Mouse (Mus musculus) layer of hippocampus, adult 9-11 months (tissue): ENCODE results near the gene Kcnj12.

Experiments used
- DNase-seq: peaks from one replicate; pipeline ENCODE4 v3.0.0; 2022

The Kcnj12 gene

DNA sequence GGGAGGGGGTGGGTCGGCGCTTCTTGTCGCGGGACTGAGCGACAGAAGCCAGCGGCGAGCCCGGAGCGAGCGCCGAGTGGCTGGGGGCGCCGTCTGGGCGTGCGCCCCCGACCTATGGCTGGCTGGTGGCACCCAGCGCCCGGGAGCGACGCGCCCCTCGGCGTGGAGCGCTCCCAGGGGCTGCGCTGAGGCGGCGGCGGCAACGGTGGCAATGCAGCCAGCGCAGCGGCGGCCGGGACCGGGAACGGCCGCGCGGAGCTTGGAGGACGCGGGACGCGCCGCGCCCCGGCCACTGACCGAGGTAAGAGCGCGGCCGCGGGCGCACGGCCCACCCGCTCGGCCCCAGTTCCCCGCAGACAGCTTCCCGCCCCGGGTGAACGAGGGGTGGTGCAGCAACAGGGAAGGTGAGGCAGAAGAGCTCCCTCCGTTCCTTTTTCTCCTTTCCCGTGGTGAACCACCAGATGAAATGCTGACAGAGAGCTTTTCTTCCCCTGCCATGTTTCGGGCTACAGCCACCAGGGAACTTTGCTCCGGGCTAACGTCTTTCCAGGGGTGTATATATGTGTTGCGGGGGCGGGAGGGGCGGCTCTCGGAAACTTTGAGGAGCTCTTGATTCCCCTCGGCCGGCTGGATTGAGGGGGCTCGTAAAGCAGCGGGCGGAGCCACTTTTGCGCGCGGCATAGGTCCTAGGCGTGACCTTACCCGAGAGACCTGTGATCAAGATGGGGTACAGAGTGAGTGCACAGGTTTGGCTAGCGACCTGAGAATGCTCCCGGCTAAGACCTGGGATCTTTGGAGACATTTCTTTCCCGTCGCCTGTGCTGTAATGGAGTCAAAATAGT lies at the start of gene Kcnj12:
Gene Kcnj12, plus strand, starts transcription at position 15 of the 842 bp plus-strand sequence.
- no peak for DNase-seq

DNA sequence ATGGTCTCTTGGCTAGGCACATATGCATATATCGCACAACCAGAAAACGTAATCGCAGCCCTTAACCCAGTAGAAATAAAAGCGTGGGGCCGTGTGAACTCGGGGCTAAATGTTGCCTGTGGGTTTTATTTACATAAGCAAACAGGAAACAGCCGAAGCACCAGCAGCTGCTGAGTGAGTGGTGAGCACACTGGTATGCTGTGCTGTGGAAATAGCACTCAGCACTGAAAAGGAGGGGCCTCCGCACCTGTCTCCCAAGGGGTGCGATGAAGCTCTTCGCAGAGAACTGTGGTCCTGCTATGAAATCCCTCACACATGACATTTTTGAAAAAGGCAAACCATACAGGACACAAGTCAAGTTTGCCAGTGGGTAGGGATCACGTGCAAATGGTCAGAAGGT lies 47.3 kb upstream of the Kcnj12 start:
- no peak for DNase-seq

DNA sequence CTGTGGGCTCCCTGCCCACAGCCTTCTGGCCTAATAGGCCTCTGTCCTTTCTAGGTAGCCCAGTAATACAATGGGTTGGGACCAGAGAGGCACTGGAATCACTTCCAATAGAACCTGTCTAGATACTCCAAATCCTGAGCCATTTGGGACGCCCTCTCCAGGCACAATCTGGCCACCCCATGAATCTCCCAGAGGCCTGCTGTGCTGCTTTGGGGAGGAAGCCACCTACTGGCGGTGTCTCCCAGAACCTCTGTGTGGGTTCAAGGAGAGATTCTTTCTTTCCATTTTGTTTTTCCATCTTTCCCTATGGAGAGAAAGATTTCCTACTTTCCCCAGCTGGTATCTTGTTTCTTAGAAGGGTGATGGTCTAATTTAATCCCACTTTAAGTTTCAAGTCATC lies 46.1 kb upstream of the Kcnj12 start:
- DNase-seq, result no peak

DNA sequence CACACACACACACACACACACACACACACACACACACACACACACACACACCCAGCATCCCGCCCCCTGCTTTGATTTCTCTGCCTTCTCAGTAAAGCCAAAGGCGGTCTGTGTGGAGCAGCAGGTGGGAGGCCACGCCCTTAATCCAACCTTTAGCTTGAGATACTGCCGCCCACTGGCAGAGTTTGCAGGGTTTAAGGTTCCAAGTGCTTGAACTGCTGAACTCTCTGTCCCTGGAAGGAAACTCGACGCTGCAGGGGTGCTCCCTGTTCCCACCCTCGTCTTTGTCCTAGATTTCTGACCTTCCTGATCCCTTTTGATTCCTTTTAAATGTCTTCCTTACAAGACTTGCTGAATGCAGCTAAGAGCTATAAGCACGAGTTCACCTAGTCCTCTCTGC lies 45.6 kb upstream of the Kcnj12 start:
- DNase-seq, result no peak

DNA sequence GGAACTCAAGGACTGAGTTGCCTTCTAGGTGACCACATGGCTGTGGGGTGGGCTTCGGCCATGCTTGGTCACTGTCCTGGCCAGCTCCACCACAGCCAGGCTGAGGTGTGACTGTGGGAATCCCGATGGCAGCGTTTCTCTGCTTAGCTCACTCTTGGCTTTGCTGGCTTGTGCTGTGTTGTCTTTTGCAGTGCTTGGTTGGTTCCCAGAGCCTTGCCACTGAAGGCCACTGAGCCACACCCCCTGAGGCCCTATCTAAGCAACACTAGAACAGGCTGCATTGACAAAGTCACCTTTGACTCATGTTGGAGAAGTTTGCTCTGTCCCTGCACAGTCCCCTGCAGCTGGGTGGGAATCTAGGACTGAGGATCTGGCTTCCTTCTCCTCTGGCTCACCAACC lies 45.2 kb upstream of the Kcnj12 start:
- DNase-seq, result no peak

DNA sequence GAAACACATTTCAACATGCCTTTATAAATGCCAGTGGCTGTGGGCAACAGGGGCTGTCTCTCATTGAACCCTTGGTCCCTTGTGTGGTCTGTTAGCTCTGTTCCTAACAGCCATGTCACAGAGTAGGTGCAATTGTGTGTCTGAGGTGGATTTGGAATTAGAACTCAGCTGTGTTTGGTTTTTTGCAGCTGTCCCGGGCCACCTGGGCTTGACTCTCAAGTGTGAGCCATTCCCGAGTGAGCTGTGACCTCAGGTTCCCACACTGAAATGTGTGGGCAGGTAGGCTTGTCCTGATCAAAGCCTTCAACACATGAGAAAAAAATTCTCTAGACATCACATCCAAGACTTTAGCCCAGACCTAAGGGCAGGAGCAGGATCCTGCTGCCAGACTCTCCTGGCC lies 43.7 kb upstream of the Kcnj12 start:
- no peak for DNase-seq

DNA sequence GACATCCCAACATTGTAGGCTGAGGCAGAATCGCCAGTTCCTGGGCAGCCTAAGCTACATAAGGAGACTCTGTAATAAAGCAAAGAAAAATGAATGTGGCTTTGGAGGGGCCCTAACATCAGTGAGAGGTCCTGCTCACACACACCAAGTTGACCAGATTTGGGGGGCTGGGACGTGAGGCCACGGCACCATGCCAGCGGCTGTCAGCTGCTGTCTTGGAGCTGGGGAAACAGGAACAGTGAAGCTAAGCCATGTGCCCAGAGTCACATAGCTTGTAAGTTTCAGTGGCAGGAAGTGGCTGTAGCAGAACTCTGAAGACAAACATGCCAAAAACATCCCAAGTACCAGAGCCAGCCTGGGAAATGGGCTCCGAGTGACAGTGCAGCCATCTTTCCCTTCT lies 42.6 kb upstream of the Kcnj12 start:
- DNase-seq, result peak; percentile 36

DNA sequence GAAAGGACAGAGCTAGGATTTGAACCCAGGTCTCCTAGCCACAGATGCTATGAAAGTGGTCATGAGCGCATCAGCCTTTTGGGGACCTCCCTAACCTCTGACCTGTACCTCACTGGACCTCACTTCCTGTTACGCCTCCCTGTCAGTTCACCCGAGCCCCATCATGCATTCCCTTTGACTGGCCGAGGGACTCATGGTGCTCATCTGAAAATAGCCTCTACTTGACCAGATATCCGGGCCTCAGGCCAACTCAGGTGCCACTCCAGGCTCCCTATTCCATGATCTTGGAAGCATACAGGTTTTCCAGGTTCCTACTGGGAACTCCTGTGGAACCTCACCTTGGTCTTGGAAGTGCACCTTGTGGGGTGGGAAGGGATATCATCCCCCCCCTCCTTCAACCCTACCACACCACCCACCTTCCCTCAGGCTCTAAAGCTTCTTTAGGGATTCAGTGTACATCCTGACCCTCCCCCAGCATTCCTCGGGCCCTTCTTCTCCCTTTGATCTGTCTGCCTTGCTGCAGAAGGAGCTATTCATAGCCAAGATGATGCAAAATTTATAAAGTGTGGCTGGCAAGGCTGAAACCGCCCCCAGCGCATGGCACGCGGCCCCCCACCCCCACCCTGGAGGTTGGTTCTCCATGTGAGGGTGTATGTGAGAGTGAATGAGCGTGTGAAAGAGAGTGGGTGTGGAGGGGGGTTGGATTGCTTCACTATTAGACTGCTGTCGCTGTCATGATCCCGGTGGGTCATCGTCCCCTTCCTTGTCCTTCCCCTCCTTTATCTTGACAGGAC lies 40.5 kb upstream of the Kcnj12 start:
- DNase-seq, result no peak

DNA sequence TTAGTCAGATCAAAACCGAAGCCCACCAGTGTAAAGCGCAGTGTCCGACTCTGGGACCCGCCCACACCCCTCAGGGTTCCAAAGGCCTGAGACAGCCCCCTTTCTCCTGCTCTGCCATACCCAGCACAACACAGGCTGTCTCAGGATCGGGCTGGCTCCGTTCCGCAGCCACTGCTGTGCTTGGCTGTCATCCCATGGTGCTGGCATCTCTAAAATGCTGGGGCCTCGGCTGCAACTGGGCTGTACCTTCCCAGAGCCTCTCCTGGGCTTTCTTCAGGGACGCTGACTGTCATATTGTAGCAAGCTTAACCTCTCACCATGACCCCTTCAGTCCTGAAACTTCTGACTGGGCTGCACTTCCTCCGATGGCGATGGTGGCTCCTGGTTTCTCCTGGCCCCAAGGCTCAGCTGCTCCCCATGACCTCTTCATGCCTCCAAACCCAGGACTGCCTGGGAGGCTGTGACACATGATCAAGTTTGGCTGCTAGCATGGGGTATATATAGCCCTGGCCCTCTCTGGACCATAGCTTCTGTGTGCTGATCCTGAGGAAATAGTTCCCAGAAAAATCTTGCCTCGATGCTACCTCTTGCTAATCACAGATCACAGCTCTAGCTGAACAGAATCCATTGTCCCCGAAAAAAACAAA lies 37.3 kb upstream of the Kcnj12 start:
- DNase-seq, result no peak

DNA sequence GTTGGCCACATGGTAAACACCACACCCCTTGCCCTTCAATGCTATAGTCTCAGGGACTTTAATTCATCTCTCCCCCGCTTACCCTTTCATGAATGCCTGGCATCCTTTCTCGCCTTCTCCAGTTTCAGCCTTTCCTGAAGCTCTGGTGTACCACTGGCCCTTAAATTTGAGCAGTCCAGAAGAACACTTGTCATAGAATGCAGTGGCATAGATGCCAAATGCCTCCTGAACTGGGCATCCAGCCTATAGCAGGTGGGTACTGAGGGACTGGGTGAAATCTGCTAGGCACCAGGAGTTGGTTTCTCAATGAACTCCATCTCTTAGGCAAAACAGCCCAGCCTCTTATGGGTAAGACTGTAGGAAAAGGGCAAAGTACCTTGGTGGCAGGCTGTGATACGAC lies 31.9 kb upstream of the Kcnj12 start:
- no peak for DNase-seq

DNA sequence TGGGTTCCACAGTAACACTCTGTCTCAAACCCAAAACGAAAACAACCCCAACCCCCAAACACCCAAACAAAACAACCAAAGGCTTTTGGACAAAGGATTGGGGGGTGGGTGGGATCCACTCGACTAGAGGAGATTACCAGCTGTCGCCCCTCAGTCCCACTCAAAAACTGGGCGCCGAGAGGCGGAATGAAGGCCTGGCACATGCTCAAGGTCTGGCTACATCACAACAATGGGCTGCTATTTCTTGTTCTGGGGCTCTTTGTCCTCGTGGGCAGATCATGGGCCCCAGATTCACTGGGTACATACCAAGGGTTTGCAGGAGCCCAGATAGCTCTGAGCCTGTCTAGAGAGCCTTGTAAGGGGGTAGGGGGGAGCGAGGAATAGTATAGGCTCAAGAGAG lies 19.6 kb upstream of the Kcnj12 start:
- peak; percentile 20 for DNase-seq

DNA sequence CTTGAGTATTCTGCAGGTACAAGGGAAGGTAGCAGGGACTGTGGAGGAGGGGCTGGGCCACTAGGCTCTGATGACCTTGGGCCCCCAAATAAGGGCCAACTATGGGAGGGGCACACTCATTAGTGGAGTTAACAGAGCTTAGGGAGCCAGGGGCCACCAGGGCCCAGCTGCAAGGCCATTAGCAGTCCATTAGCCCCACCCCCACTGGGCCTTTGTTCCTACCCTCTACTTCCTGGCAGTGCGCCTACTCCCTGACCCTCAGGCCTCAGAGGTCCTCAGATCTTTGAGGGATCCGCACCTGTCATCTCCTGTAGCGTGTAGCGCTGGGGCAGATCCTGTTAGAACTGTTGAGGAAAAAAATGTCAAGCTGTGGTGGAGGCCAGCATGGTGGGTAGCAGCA lies 18.3 kb upstream of the Kcnj12 start:
- DNase-seq, result no peak

DNA sequence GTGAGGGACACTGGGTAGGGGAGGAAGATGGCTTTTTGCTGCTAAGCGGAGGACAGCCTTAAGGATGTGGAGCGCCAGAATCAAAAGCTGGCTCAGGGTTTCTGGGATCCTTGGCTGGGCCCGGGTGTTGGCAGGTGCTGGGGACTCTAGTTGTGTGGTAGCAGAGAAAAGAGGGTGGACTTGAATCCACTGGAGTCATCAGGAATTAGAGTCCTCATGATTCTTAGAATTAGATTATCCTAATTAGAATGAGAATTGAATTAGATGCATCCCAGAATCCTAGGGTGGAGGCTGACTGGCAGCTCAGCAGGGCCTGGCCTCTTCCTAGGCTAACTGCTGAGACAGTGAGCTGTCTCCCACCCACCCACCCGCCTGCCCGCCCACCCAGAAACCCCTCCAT lies 17.6 kb upstream of the Kcnj12 start:
- no peak for DNase-seq

DNA sequence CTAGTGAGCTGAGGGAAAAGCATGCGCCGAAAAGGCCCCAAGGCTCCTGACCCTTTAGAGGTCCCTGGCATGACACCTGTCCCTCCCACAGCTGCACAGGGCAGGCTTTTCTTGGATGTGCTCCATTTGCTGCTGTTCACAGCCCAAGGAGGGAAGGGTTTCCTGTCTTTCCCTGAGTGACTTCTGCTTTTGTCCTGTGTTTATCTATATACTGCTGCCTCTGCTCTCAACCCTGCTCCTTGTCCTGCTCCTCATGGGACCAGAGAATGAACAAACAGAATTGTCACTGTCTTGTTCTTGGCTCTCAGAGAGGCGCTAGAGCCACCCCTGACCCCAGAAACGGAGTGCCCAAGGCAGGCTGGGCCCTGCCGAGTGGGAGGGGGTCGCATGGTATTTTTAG lies 17.0 kb upstream of the Kcnj12 start:
- DNase-seq, result no peak

DNA sequence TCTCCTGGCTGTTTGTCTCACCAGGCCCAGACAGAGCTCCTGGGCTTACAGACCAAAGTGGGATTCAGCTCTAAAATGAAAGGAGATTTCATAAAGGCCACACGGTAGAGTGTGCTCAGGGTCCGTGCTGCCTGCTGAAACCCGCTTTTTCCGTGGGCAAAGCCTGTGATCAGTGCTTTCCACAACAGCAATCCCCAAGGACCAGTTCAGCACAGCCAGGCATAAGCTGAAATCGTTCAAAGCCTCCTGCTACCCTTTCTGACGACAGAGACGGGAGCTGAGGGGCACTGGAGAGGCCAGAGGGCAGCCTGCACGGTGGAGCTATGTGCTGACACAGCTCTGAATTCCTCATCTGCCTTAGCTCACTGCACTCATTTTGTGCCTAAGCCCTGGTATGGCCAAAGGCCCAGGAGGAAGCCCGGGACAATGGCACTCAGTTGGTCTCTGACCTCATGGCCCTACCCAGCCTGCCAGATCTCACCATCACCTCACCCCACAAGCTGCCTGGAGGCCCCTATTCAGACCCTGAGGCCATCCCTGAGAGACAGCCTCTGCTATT lies 10.5 kb upstream of the Kcnj12 start:
- DNase-seq, result no peak

DNA sequence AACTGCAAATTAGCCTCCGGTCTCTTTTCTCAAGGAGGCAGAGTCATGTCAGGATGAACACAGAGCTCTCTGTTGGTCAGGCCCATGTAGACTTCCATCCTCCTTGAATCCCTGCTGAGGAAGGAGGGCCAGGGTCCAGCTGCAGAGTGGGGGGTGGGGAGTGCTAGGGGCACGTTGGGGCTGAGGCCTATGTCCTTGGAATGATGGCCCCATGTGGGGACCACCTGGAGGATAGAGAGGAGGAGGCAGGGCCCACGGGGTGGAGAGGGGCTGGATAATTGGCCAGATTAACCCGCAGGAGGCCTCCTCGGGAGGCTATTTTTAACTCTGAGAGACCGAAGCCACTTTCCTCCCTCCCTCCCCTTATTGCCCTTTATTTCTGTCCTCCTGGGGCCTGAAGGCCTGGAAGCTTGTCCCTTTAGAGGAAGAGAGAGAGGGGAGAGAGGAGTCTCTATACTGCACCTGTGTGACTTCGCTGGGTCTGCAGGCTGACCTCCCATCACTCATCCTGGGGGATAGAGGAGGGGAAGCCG lies 5.4 kb upstream of the Kcnj12 start:
- no peak for DNase-seq

DNA sequence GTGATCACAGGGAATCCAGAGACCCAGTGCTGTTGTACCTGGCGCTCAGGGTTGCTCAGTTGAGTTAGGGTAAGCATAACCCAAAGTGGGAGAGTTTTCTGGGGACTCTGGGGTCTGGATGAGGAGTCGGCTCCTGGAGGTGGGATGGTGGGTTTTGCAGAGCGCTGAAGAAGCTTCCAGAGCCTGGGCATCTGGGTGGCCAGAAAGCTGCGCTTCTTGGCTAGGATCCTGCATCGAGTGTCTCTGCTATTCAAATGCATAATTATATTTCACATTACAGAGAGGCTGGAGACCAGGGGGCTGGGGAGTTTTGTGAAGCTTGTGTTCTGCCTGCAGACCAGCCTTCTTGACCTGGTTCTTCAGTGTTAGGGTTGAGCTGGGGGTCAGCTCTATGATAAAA lies 1.2 kb upstream of the Kcnj12 start:
- DNase-seq, result no peak

DNA sequence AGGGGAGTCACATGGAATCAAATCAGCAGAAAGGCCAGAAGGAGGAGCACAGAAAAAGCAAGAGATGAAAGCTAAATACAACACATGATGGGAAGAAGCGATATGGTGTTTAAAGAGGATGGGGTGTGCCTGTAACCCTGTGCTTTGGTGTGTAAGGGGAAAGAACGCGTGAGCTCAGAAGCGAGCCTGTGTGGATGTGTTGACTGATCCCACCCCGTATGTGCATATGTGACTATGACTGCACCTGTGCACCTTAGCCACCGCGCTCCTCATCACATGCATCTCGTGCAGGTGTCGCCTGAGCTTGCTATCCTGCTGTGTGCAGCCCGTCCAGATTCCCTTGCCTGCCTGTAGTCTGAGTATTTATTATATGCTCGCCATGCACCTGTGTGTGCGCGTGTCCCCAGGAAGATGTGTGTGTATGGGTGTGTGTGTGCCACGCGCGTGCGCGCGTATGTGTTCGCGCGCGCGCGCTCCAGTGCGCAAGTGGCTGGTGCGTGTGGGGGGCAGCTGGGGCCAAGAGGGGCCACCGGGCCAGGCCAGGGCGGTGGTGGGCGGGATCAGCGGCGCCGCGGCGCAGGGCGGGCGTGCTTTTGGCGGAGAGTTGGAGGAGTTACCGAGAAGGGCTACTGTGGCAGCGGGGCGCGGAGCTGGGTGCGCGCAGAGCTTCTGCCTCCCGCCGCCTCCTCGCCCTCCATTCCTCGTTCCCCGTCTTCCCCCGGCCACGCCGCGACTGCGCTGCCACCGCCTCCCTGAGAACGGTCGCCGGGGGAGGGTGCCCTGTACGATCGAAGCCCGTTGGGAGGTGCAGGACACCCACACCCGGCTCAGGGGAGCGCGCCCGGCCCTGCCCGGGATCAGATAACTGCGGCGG lies 451 bp upstream of the Kcnj12 start:
- peak; percentile 42 for DNase-seq

DNA sequence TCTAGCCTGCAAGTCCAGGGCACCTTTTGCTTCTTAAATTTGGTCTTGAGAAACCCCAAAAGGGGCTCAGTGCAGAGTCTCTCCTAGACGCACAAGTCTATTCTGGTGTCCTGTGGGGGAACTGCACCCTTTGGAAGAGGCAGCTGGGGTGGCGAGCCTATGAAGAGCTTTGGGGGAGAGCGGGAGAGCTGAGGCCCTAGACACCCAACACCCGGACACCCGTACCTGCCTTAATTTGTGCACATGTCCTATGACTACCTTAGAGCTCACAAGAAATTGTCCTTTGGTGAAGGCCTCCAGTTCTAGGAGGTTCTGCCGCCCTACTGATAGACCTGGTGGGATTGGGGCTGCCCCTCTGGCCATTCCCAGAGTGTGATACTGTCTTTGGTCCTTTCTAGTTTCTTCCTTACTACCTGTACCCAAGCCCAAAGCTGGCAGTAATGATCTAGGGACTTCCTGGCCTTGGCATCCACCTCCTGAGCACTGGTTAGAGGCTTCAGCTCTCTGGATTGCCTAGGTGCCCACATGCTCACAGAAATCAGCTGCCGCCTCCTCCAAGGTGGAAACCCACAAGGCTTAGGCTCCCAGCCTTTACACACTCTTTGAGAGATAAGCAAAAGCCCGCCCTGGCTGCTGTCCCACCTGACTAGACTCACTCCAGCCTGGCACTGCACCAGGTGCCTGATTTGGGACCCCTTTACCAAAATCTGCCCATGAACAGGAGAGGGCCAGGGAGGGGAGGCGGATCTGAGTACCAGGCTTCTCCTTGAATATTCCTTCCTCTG lies 1.2 kb downstream of the Kcnj12 start:
- DNase-seq, result no peak

DNA sequence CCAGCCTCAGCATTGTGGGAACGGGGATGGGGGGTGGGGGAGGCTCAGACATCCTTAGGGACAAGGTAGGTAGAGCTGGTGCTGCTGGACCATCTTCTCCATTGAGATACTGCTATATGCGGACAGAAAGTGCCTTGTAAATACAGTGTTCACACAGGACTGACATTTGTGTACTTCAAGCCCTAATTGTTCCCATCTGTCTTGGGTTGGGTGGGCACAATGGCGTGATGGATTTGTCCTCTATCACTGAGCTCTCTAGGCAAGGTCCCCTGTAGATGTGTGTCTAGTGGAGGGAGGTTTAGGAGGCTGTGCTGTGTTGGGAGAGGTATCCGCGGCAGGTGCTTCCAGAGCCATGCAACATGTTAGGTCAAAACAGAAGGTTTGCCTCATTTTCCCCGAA lies 2.0 kb downstream of the Kcnj12 start:
- DNase-seq, result no peak

DNA sequence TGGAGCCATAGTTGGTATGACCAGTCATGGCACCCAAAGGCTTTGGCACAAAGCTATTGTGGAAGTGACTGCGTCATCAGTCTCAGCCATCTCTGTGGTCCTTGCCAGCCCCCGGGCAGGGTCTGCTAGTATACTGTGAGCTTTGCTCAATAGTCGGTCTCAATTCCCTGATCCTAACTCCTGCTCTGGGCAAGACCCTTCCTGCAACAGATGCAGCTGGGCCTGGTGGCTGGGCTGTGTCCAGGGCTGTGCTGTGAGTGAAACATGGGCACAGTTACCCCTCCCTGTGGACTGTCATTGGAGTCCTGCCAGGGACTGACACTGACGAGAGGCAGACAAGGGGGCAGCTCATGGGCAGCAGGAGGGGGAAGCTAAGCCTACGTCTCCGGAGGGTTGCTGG lies 2.6 kb downstream of the Kcnj12 start:
- DNase-seq, result no peak
